Mouse (Mus musculus): ENCODE measurements around the gene Lypd8.

Lypd8 gene

DNA sequence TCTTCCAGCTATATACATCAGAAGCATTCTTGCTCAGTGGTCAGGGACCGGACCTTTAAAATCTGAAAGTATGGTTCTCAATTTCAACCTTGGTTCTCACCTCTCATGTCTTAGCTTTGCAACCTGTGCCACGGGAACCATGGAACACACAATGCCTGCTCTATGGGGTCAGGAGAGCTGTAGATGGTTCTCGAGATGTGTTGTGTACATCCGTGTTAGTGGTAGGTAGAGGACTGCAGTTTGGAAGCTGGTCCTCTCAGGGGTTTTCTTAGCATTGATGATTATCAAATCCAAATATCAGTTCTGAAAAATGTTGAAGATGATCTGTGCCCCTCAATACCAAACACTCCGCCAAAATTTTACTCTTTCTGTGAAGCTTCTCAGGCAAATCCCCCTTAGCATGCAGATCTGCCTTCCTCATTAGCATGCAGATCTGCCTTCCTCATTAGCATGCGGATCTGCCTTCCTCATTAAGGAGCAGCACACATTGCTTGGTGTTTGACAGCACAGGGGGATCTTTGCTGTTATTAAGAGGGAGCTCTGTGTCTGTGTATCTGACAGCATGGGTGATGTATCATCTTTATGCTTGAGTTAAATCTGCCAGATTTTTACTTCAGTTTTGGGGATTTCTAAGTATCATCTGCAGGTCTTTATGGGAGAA is 21.3 kb downstream of the Lypd8 start:
- no peak for DNase-seq

GRCm38 (mm10) chr11:58400655-58401054 is 21.8 kb downstream of the Lypd8 start:
- no peak for DNase-seq

DNA sequence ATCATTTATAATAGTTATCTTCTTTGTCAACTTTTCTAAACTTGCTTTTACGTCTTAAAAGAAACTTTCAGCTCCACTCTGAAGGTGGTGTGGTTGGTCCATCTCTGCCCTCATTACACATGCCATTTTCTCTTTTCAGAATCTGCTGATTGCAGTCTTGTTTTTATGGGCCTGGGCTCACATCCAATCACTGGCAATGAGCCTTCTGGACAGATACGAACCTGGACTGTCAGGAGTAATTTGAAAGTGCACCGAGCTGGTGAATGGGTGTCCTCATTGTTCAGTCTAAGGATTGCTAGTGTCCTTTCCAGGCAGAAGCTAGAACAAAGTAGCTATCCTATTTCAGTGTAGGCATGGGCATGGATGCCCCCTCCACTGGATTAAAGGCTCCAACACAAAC is 29.2 kb downstream of the Lypd8 start:
- peak; percentile 5 to 18 for DNase-seq

DNA sequence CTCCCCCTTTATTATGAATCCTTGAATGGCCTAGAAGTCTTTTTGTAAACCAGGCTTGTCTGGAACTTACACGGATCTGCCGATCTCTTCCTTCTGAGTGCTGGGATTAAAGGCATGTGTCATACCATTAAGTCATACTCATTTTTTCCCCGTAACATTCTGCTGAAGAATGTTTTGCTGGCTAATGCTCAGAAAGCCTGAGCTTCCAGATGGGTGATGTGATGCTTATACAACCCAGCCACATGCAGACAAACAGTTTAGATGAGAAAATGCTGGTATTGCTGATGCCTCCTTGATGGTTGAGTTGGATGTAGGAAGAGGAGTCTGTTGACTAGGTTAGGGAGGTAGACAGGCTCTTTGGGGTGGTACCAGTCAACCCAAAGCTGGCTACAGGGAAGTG is 39.5 kb downstream of the Lypd8 start:
- no peak for DNase-seq

DNA sequence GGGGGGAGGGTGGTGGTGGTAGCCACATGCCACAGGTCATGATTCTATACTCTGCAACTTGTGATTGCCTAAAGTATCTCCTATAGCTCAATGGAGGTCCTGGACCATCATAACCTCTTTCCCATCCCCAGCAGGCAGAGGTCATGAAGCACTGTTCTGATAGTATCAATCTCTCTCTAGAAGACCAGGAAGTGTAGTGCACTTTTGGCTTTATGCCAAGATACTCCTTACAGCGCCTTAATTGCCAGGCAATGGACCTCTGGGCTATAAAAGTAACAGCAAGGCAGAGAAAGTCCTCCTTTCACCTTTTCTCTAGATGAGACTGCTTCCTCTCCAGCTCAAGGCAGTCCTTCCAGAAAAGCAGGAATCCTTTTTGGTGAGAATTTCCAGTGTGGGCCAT is 42.0 kb downstream of the Lypd8 start, which contains the start of gene 1810065E05Rik:
Gene 1810065E05Rik (plus strand): TSS at position 297 of the 400 bp plus-strand sequence.
- no peak for DNase-seq

GRCm38 (mm10) chr11:58432259-58432658 is 53.4 kb downstream of the Lypd8 start, which contains the start of gene Gm12253:
TSS of gene Gm12253 (plus strand) at chr11:58432559.
- no peak for DNase-seq

DNA sequence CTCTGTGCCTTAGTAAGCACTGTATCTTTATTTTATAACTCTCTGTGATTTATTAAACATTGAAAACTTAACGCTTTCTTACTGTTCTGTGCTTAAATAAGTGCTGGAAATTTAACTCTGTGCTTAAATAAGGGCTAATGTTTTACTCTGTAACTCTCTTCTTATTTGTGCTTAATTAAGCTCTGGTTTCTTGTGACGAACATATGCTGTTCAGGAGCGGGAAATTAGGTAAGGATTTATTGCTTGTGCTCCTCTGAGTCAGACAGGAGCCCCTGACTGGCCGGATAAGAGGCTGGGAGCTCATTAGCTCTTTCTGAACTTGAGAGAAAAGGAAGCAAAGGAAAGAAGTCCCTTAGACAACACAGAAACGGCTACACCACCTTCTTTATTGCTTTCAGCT is 59.0 kb downstream of the Lypd8 start:
- DNase-seq: no peak
